Mouse (Mus musculus) thymus, adult 2 months (tissue): ENCODE results near the gene Gm28372.

ENCODE experiments used
- CTCF ChIP-seq: fragments of 200-500 bp; IDR thresholded peaks from 2 replicates; pipeline ENCODE4 v1.5.1; 2012; ENCODE audit warnings: mild to moderate bottlenecking, control low read depth, low read length, moderate library complexity, borderline replicate concordance; ENCODE audit not compliant: control insufficient read depth, poor library complexity, insufficient read depth; ENCODE audit errors: extremely low read depth
- POLR2A ChIP-seq: fragments of 200-500 bp; IDR thresholded peaks from 2 replicates; pipeline ENCODE4 v1.6.1; 2012; ENCODE audit warnings: mild to moderate bottlenecking, low read length, control low read depth, moderate library complexity; ENCODE audit not compliant: control insufficient read depth, poor library complexity, insufficient read depth; ENCODE audit errors: extremely low read depth

DNA sequence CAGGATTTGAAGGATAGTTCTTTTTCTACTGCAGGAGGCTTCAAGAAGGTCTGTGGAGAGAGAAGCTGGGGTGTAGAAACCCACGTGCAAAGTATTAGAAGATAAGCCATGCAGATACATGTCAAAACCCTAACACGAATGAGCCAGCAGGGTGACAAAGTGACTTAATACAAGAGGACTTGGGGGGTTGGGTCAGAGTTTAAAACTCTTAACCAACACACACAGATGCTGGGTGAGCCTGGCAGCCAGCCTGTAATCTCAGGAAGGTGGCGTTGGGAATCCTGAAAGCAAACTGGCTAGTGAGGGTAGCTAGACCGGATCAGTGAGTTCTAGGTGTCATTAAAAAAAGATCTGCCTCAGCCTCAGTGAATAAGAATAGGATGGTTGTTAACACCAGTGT lies 37.7 kb upstream of the Gm28372 start:
- TF ChIP-seq CTCF (no peak), POLR2A (no peak)
